Mouse (Mus musculus) thymus, adult 2 months (tissue): ENCODE results near the gene Myo15b. TPM values are rescaled to one million over a fixed set of nuclear protein-coding genes. Genes with fewer than 3 reads are reported as not detected.
A peak's percentile ranks its signal among the peaks of the same experiment; 100 is the strongest.

ENCODE experiments used
- DNase-seq: peaks from one replicate; pipeline ENCODE4 v3.0.0; 2021
- H3K27ac ChIP-seq: fragments of 200-500 bp; 2 replicates; pipeline ENCODE4 v1.5.1; 2012; ENCODE audit warnings: low read length, control low read depth; ENCODE audit not compliant: control insufficient read depth, insufficient read depth
- H3K27me3 ChIP-seq: fragments of 200-500 bp; 2 replicates; pipeline ENCODE4 v1.6.1; 2012; ENCODE audit warnings: mild to moderate bottlenecking, low read length, moderate library complexity, mixed read lengths; ENCODE audit not compliant: control insufficient read depth, insufficient read depth
- H3K36me3 ChIP-seq: fragments of 200-500 bp; 2 replicates; pipeline ENCODE4 v1.6.1; 2012; ENCODE audit warnings: mild to moderate bottlenecking, low read length, moderate library complexity; ENCODE audit not compliant: control insufficient read depth, insufficient read depth
- H3K4me1 ChIP-seq: fragments of 200-500 bp; replicated peaks from 2 replicates; pipeline ENCODE4 v1.6.1; 2012; ENCODE audit warnings: low read length; ENCODE audit not compliant: control insufficient read depth, insufficient read depth
- H3K4me3 ChIP-seq: fragments of 200-500 bp; 2 replicates; pipeline ENCODE4 v1.5.1; 2012; ENCODE audit warnings: mild to moderate bottlenecking, low read length, control low read depth, moderate library complexity; ENCODE audit not compliant: control insufficient read depth, insufficient read depth
- CTCF ChIP-seq: fragments of 200-500 bp; IDR thresholded peaks from 2 replicates; pipeline ENCODE4 v1.5.1; 2012; ENCODE audit warnings: mild to moderate bottlenecking, control low read depth, low read length, moderate library complexity, borderline replicate concordance; ENCODE audit not compliant: control insufficient read depth, poor library complexity, insufficient read depth; ENCODE audit errors: extremely low read depth
- POLR2A ChIP-seq: fragments of 200-500 bp; IDR thresholded peaks from 2 replicates; pipeline ENCODE4 v1.6.1; 2012; ENCODE audit warnings: mild to moderate bottlenecking, low read length, control low read depth, moderate library complexity; ENCODE audit not compliant: control insufficient read depth, poor library complexity, insufficient read depth; ENCODE audit errors: extremely low read depth
- WGBS: fragments of 180-500 bp; shearing (Covaris S2); methylation state at CpG from one replicate; pipeline ENCODE4 v1.1.7; 2018; 5-methylcytosine and 5-hydroxymethylcytosine counted together
- polyA plus RNA-seq: library from polyadenylated mRNA; depleted of rRNA; stranded (reverse); fragments of >200 nt; gene quantifications from 2 replicates; pipeline ENCODE4 v1.2.3, GENCODE M21; 2012

Gene Myo15b
- polyA plus RNA-seq, 1 experiment: 6.1 TPM

DNA sequence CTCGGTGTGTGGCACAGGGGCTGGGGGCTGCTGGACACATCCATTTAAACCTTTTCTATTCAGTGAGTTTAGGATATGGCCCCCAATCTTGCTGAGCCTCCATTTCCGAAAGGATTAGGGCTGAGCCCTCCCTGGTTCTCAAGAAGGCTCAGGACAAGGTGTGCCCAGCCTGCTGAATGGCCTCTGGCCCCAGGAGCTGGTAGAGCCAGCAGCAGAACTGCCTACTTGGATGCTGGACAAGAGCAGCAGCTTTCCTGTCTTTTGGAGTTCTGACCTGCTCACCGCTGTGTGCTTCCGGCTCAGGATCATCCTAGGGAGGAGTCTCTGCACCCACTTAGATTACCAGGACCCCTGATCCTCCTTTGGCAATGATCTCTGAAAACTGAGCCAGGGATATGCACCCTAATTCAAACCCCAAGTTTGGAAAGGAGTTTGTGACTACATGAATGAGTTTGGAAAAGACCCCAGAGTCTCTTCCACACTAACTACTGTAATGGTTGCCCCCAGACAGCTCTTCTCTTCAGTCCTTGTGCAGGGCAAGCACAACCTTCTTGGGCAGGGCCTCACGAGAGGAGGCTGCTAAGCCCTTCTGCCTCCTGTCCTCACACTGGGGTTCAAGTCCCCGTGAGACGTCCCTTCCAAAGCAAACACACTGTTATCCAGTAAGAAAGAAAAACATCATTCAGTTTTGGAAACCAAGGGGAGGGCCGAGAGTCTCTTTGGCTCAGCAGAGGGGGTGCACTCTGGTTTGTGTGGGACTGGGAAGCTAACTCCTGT lies 42.5 kb downstream of the Myo15b start:
- Histone ChIP-seq H3K4me1 (peaks cover 85% of the 10 kb centered on the region), H3K4me3 (peak overlapping the region; percentile 20), H3K36me3 (no peaks in the 10 kb centered on the region), H3K27ac (peak overlapping the region; percentile 85), H3K27me3 (no peaks in the 10 kb centered on the region)
- DNase-seq: peak; percentile 41
- 42% methylated on average over 8 of the region's 8 CpGs for WGBS
- TF ChIP-seq POLR2A (no peak), CTCF (no peak)

DNA sequence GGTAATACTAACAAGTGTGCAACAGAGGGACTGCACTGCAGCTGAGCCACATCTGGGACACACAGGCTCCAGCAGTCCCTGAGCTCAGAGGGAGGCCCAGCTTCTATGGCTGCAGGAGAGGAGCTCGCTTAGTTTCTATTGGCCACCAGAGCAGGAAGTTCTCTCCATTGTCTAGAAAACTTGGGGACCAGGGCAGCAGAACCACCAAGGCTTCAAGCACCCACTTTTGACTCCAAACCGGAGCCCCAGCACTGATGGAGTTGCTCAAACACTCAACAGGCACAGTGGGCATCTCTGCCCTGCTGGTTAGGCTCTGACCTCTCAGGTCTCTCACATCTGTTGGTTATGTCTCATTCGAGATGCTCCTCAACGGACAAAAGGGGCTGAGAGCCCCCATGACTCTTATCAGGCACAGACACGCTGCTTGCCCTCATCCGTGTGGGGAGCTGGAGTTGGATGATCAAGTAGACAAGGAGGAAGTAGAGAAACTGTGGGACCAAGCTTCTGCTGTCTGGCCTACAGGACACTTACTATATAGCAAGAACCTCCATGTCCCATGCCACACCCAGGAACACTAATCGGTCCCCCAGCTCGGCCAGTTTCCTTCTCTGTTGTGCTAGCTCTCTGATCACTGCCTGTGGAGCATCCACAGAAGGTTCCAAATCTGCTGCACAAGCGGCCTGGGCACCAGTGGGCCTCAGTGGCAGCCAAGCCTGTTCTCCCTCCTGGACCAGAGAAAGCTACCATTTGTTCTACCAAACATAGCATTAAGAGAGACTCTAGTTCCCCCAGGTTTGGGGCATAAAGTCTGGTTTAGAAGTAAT lies 43.3 kb downstream of the Myo15b start:
- peaks cover 91% of the 10 kb centered on the region for H3K4me1 ChIP-seq
- no peak for TF ChIP-seq POLR2A
- no peak for TF ChIP-seq CTCF
- no peak overlapping the region for H3K4me3 ChIP-seq
- no peaks in the 10 kb centered on the region for H3K36me3 ChIP-seq
- DNase-seq: peak; percentile 22
- 22% methylated on average over 9 of the region's 9 CpGs for WGBS
- H3K27ac ChIP-seq: peak overlapping the region; percentile 73
- H3K27me3 ChIP-seq: no peaks in the 10 kb centered on the region

DNA sequence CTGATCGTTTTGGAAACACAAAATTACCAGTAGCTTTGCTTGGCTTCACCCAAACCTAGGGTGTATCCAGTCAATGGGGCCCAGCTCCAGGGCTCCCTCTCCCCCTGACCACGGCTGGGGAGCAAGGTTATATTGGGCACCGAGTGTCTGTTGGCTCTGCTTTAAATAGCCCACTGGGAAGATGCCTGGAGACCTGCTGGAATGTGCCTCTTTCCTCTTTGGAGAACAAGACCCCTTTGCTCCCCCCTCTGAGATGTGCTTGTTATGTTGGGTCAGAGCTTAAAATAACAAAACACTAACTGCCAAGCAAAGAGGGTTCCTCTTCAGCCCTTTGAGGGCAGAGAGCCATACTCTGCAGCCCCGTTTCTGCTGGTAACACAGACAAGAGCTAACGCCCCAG lies 44.0 kb downstream of the Myo15b start:
- no peak for DNase-seq
- no peaks in the 10 kb centered on the region for H3K36me3 ChIP-seq
- peaks cover 91% of the 10 kb centered on the region for H3K4me1 ChIP-seq
- no peak overlapping the region for H3K4me3 ChIP-seq
- H3K27me3 ChIP-seq: no peaks in the 10 kb centered on the region
- TF ChIP-seq CTCF (no peak), POLR2A (no peak)
- peak overlapping the region; percentile 73 for H3K27ac ChIP-seq
- 40% methylated on average over 5 of the region's 5 CpGs for WGBS

DNA sequence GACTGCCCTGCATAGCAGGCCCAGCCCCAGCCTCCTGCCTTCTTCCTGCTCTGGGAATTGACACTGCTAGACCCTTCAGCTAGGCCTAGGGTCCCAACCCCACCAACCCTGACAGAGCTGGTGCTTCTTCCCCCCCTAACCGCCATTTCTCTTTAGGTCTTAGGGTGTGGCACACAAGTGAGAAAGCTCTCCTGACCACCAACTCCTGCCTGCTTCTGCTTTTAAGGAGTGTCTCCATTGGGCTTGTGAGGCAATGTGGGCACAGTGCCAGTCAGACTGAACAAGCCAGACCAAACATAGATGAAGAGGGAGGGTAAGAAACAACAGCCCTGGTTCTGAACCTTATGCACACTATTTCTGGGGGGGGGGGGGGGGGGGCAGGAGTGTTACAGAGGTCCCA lies 44.6 kb downstream of the Myo15b start:
- DNase-seq: no peak
- peak overlapping the region; percentile 5; the same call in 1 of the 2 replicates for H3K27ac ChIP-seq
- 36% methylated on average over 1 of the region's 1 CpGs for WGBS
- peaks cover 85% of the 10 kb centered on the region for H3K4me1 ChIP-seq
- H3K4me3 ChIP-seq: no peak overlapping the region
- no peak for TF ChIP-seq CTCF
- no peaks in the 10 kb centered on the region for H3K27me3 ChIP-seq
- H3K36me3 ChIP-seq: no peaks in the 10 kb centered on the region

DNA sequence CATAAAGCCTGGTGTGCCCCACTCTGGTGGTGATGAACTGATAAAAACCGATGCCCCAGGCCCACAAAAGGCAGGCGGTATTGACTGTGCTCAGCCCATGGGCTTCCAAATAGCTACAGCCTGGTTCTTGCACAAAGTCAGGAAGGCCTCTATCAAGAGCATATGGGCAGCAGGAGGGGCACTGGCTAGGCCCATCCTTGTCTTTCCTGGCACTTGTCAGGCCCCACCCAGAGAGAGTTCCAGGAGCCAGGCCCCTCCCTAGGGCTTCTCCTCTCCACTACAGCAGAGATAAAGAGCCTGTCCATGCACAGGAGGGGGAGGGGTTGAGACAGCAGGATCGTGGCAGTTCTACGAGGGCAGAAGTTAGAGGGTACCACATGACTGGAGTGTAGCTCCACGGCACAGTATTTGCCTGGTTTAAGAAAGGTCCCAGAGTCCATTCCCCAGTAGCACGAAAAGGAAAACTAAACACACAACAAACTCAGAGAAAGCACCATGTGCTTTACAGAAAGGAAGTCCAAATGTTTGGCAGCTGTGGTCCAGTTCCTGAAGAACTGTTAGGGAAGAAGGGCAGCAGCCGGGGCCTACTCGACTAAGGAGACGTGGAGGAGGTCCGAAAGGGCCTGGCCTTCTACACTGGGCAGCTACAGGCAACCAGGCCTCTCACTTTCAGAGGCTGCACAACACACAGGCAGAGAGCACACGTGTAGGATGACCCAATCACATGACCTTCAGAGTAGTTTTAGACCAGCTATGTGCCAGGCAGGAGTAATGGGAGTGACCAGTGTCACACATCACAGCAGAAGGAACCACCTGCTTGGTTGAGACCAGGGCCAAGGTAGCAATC lies 45.4 kb downstream of the Myo15b start:
- no peak for DNase-seq
- H3K36me3 ChIP-seq: no peaks in the 10 kb centered on the region
- 64% methylated on average over 11 of the region's 11 CpGs for WGBS
- peak overlapping the region; percentile 58; the same call in 1 of the 2 replicates for H3K27ac ChIP-seq
- TF ChIP-seq POLR2A (no peak), CTCF (no peak)
- H3K4me3 ChIP-seq: no peak overlapping the region
- H3K4me1 ChIP-seq: peaks cover 78% of the 10 kb centered on the region
- H3K27me3 ChIP-seq: no peaks in the 10 kb centered on the region
